Mouse (Mus musculus): ENCODE measurements at regions not wholly inside any gene's neighbourhood (a gene's known extent, or its start where the extent isn't known, plus 50 kb on each side); places are given as distances from the start of the nearest gene placed in this dataset.

DNA sequence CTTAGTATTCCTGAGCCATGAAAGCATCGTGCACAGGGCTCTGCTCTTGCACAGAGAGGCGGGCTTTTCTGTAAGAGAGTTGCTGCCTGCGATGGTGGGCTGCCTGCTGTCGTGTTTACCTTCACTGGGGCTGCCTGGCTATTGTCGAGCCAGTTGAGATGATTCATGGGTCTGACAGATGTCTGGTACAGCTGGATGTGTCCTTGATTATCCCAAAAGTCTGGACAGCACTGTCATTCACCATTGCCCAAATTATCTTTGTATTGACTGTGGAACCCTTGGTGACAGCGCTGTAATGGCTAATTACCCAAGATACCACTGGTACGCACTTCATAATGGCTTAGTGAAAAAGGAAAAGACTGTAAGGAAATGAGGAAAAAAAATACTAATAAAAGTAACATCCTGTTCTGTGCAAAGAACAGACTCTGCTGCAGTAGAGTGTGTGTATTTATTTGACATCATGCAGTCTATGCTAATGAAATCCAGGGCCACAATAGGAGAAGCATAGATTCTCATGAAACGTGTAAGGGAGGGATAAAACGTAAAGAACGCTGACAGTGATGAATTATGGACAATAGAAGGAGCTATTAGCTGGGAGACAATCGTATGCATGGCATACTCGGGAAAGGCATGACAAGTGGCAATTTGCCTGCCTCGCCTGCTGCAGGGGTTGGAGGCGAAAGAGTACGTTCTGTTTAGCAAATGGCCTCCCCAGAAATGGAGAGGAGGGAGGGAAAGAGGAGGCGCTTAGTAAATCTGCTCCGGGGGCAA lies 208.2 kb upstream of the Atp5g3 start:
- TF ChIP-seq CTCF (conservative IDR thresholded peaks at IDR 0.05; ENCODE audit: insufficient read depth, insufficient read length, low read depth, low read length), result no peak
- TF ChIP-seq POLR2A (IDR thresholded peaks at IDR 0.05; ENCODE audit: low read depth, low read length), result no peak
- H3K36me3 ChIP-seq (ENCODE audit: control insufficient read depth, insufficient read depth, low read length), result no peaks in the 10 kb centered on the region
- no peak overlapping the region for H3K4me3 ChIP-seq (ENCODE audit: insufficient read depth, low read depth, low read length)
- H3K27me3 ChIP-seq (replicated peaks; ENCODE audit: control insufficient read depth, insufficient read depth, low read length), result no peaks in the 10 kb centered on the region; the same call in 1 of the 2 replicates
- no peak for DNase-seq
- no peaks in the 10 kb centered on the region for H3K4me1 ChIP-seq (ENCODE audit: control insufficient read depth, insufficient read depth, low read length)
- 52% methylated on average over 17 of the region's 17 CpGs for WGBS
- no peak overlapping the region for H3K27ac ChIP-seq (ENCODE audit: insufficient read depth, low read depth, low read length)

DNA sequence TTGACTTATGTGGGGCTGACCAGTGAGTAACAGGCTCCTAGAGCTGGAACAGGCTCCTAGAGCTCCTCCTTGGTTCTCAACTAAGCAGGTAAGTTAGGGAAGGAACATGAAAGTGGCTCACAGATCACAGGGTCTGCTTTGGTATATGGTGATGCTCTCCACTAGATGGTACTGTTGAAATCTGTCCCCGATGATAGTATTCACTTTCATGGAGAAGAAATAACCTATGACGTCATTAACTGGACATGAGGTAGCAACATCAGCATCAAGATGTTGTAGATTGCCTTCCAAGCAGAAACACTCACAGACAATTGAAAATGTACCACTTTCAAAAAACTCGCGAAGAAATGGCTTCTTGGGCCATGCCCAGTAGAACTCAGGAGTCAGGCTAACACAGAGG lies 195.3 kb upstream of the Atp5g3 start:
- Histone ChIP-seq H3K27me3 (replicated peaks; ENCODE audit: control insufficient read depth, insufficient read depth, low read length) (no peaks in the 10 kb centered on the region), H3K27ac (ENCODE audit: insufficient read depth, low read depth, low read length) (no peak overlapping the region), H3K4me1 (ENCODE audit: control insufficient read depth, insufficient read depth, low read length) (no peaks in the 10 kb centered on the region), H3K4me3 (ENCODE audit: insufficient read depth, low read depth, low read length) (no peak overlapping the region), H3K36me3 (ENCODE audit: control insufficient read depth, insufficient read depth, low read length) (no peaks in the 10 kb centered on the region)
- WGBS, result 81% methylated on average over 4 of the region's 4 CpGs
- DNase-seq, result no peak
- no peak for TF ChIP-seq POLR2A (IDR thresholded peaks at IDR 0.05; ENCODE audit: low read depth, low read length)
- no peak for TF ChIP-seq CTCF (conservative IDR thresholded peaks at IDR 0.05; ENCODE audit: insufficient read depth, insufficient read length, low read depth, low read length)

DNA sequence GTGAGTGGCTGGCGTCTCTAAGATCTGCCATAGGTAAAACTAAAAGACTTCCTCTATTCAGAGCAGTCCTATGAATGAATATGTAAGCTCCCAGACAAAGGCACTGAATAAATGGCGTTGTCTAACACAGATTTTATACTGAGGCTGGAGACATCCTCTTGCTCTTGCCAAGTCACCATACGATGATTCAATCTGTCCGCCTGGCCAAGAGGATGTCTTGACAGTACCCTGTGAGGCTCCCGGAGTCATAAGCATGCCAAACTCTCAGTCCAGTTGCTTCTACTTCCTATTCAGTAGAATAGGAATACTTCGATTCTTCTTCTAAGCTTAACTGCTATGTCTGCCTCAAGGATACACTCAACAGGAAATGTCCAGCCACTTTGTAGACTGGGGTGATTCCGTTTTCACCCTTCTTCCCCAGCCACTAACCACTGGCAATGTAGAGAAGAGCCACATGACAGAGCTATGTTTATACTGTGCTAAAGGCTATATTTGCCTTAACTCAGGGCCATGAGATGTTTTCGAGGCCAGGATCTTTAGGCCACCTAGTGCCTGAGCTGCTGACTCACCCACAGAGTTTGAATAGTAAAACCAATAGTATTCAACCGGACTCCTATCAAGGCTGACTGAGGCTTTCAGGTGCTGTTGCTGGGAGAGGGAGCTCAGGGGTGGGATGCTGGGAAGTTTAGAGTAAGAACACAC lies 188.7 kb upstream of the Atp5g3 start:
- Histone ChIP-seq H3K4me3 (ENCODE audit: insufficient read depth, low read depth, low read length) (no peak overlapping the region), H3K27ac (ENCODE audit: insufficient read depth, low read depth, low read length) (no peak overlapping the region), H3K36me3 (ENCODE audit: control insufficient read depth, insufficient read depth, low read length) (no peaks in the 10 kb centered on the region), H3K27me3 (replicated peaks; ENCODE audit: control insufficient read depth, insufficient read depth, low read length) (no peaks in the 10 kb centered on the region), H3K4me1 (ENCODE audit: control insufficient read depth, insufficient read depth, low read length) (no peaks in the 10 kb centered on the region)
- TF ChIP-seq CTCF (conservative IDR thresholded peaks at IDR 0.05; ENCODE audit: insufficient read depth, insufficient read length, low read depth, low read length), result no peak
- no peak for TF ChIP-seq POLR2A (IDR thresholded peaks at IDR 0.05; ENCODE audit: low read depth, low read length)
- no peak for DNase-seq
- 83% methylated on average over 9 of the region's 9 CpGs for WGBS

DNA sequence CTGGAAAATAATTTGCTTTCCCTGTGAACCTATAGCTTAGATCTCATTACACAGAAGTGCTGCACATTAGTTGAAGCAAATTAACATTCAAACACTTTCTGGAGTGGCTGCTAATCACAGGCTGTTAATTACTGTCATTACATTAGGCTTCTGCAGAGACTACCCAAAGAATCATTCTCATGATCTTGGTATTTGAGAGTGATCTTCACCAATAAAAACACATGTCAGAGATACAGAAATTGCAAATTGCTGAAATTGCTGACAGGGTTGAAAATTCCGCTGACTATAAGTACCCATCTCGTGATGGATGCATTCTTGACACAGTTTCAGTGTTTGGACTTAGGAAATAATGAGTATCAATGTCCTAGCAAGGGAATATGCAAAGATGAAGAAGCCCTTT lies 185.7 kb upstream of the Atp5g3 start:
- no peaks in the 10 kb centered on the region for H3K27me3 ChIP-seq (replicated peaks; ENCODE audit: control insufficient read depth, insufficient read depth, low read length)
- H3K4me1 ChIP-seq (ENCODE audit: control insufficient read depth, insufficient read depth, low read length), result no peaks in the 10 kb centered on the region
- TF ChIP-seq POLR2A (IDR thresholded peaks at IDR 0.05; ENCODE audit: low read depth, low read length) (no peak), CTCF (conservative IDR thresholded peaks at IDR 0.05; ENCODE audit: insufficient read depth, insufficient read length, low read depth, low read length) (no peak)
- no peak for DNase-seq
- 78% methylated on average over 2 of the region's 2 CpGs for WGBS
- H3K27ac ChIP-seq (ENCODE audit: insufficient read depth, low read depth, low read length), result no peak overlapping the region
- no peaks in the 10 kb centered on the region for H3K36me3 ChIP-seq (ENCODE audit: control insufficient read depth, insufficient read depth, low read length)
- no peak overlapping the region for H3K4me3 ChIP-seq (ENCODE audit: insufficient read depth, low read depth, low read length)

DNA sequence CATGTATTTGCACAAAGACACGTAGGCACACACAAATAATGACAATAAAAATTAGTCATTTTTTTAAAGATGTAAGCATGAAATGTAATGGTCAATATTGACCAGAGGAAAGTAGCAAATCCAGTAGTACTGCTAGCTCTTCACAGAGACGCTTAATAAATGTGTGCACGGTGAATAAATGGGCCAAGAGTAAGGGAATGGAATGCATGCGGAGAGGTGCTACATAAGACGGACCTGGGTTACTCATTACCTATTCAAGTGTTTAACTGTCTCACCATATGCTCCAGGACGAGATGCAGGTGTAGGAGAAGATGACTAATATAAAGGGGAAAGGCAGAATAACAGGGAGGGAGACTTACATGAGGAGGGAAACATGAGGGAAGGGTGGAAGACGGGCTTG lies 182.4 kb upstream of the Atp5g3 start:
- no peak for TF ChIP-seq CTCF (conservative IDR thresholded peaks at IDR 0.05; ENCODE audit: insufficient read depth, insufficient read length, low read depth, low read length)
- no peak for TF ChIP-seq POLR2A (IDR thresholded peaks at IDR 0.05; ENCODE audit: low read depth, low read length)

DNA sequence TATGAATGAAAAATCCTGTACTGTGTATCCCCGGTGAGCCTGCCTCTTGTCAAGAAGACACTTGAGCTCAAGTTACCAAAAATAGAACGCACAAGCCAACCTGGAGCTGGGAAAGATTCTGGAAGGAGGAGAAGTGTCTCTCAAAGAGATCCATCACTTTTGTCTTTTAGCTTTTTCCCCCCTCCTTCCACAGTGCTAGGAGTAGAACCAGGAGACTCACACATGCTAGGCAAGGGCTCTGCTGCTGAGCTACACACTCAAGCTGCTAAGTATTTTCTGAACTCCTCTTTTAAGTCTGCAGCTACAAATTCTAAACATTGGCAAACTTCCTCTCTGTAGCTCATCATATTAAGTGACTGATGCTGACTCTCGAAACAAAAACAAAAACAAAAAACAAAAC lies 176.2 kb upstream of the Atp5g3 start:
- no peak for DNase-seq
- no peak for TF ChIP-seq CTCF (conservative IDR thresholded peaks at IDR 0.05; ENCODE audit: insufficient read depth, insufficient read length, low read depth, low read length)
- TF ChIP-seq POLR2A (IDR thresholded peaks at IDR 0.05; ENCODE audit: low read depth, low read length), result no peak
- Histone ChIP-seq H3K4me3 (ENCODE audit: insufficient read depth, low read depth, low read length) (no peak overlapping the region), H3K27ac (ENCODE audit: insufficient read depth, low read depth, low read length) (no peak overlapping the region), H3K36me3 (ENCODE audit: control insufficient read depth, insufficient read depth, low read length) (no peaks in the 10 kb centered on the region), H3K27me3 (replicated peaks; ENCODE audit: control insufficient read depth, insufficient read depth, low read length) (no peaks in the 10 kb centered on the region; the same call in 1 of the 2 replicates), H3K4me1 (ENCODE audit: control insufficient read depth, insufficient read depth, low read length) (no peaks in the 10 kb centered on the region)
- 59% methylated on average over 3 of the region's 3 CpGs for WGBS

More for the DNA sequence above, 182.4 kb upstream of the Atp5g3 start:
- WGBS, result 72% methylated on average over 7 of the region's 7 CpGs
- no peak for DNase-seq
- Histone ChIP-seq H3K4me3 (ENCODE audit: insufficient read depth, low read depth, low read length) (no peak overlapping the region), H3K27ac (ENCODE audit: insufficient read depth, low read depth, low read length) (no peak overlapping the region), H3K36me3 (ENCODE audit: control insufficient read depth, insufficient read depth, low read length) (no peaks in the 10 kb centered on the region), H3K4me1 (ENCODE audit: control insufficient read depth, insufficient read depth, low read length) (no peaks in the 10 kb centered on the region), H3K27me3 (replicated peaks; ENCODE audit: control insufficient read depth, insufficient read depth, low read length) (no peaks in the 10 kb centered on the region)

DNA sequence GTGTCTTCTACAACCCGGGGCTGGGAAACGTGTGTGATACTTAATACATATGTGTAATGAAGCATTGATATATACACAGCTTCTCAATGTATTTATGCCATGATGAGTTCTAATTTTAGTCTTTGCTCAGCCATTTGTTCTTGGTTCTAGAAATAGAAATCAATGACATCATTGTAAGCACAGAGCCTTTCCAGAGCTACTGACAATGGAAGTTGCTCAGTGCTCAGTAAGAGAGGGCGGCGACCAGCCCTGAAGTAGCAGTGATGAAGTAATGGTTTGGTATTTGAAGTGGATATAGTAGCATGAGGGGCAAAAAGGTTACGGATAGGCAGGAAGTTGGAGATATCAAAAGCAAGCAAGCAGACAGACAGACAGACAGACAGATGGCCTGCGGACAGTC lies 173.8 kb upstream of the Atp5g3 start:
- Histone ChIP-seq H3K36me3 (ENCODE audit: control insufficient read depth, insufficient read depth, low read length) (no peaks in the 10 kb centered on the region), H3K27ac (ENCODE audit: insufficient read depth, low read depth, low read length) (no peak overlapping the region), H3K4me3 (ENCODE audit: insufficient read depth, low read depth, low read length) (no peak overlapping the region), H3K27me3 (replicated peaks; ENCODE audit: control insufficient read depth, insufficient read depth, low read length) (no peaks in the 10 kb centered on the region; the same call in 1 of the 2 replicates), H3K4me1 (ENCODE audit: control insufficient read depth, insufficient read depth, low read length) (no peaks in the 10 kb centered on the region)
- 90% methylated on average over 6 of the region's 6 CpGs for WGBS
- DNase-seq, result no peak
- TF ChIP-seq POLR2A (IDR thresholded peaks at IDR 0.05; ENCODE audit: low read depth, low read length) (no peak), CTCF (conservative IDR thresholded peaks at IDR 0.05; ENCODE audit: insufficient read depth, insufficient read length, low read depth, low read length) (no peak)

Measured in kidney, adult 2 months (tissue).